Mouse (Mus musculus): Measurements from ENCODE around the gene Psmd8.

DNA sequence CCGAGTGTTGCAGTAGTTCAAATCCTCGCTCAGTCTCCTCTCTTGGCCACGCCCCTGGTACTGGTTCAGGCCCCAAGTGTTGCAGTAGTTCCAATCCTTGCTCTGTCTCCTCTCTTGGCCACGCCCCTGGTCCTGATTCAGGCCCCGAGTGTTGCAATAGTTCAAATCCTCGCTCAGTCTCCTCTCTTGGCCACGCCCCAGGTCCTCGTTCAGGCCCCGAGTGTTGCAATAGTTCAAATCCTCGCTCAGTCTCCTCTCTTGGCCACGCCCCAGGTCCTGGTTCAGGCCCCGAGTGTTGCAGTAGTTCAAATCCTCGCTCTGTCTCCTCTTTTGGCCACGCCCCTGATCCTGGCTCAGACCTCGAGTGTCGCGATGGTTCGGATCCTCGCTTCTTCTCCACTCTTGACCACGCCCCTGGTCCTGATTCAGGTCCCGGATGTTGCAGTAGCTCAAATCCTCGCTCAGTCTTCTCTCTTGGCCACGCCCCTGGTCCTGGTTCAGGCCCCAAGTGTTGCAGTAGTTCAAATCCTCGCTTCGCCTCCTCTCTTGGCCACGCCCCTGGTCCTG, 31.8 kb upstream of the Psmd8 start:
- no peak for TF ChIP-seq CTCF (IDR thresholded peaks at IDR 0.05; ENCODE audit: extremely low read depth, insufficient read length, insufficient replicate concordance, low read depth, low read length)
- TF ChIP-seq POLR2A (IDR thresholded peaks at IDR 0.05; ENCODE audit: low read depth, low read length), result no peak
